Mouse (Mus musculus) testis, adult 2 months (tissue): Measurements from ENCODE around the gene Lpo. TPM values are rescaled to one million over a fixed set of nuclear protein-coding genes. Genes with fewer than 3 reads are reported as not detected.

Experiments used
- H3K27ac ChIP-seq: fragments of 200-500 bp; 2 replicates; pipeline ENCODE4 v1.5.1; 2012; ENCODE audit warnings: low read depth, low read length; ENCODE audit not compliant: control insufficient read depth, insufficient read depth
- H3K27me3 ChIP-seq: fragments of 200-500 bp; 2 replicates; pipeline ENCODE4 v1.6.1; 2012; ENCODE audit warnings: mild to moderate bottlenecking, low read length, moderate library complexity; ENCODE audit not compliant: control insufficient read depth, insufficient read depth
- H3K36me3 ChIP-seq: fragments of 200-500 bp; 2 replicates; pipeline ENCODE4 v1.6.1; 2012; ENCODE audit warnings: mild to moderate bottlenecking, low read length; ENCODE audit not compliant: control insufficient read depth, insufficient read depth
- H3K4me1 ChIP-seq: fragments of 200-500 bp; 2 replicates; pipeline ENCODE4 v1.6.1; 2012; ENCODE audit warnings: low read length; ENCODE audit not compliant: control insufficient read depth, insufficient read depth
- H3K4me3 ChIP-seq: fragments of 200-500 bp; 2 replicates; pipeline ENCODE4 v1.5.1; 2012; ENCODE audit warnings: low read depth, mild to moderate bottlenecking, low read length, moderate library complexity, mixed read lengths; ENCODE audit not compliant: control insufficient read depth
- CTCF ChIP-seq: fragments of 200-500 bp; IDR thresholded peaks from 2 replicates; pipeline ENCODE4 v1.5.1; 2012; ENCODE audit warnings: low read depth, mild to moderate bottlenecking, inconsistent platforms, low read length, moderate library complexity; ENCODE audit not compliant: control insufficient read depth, insufficient read depth, insufficient replicate concordance
- POLR2A ChIP-seq: fragments of 200-500 bp; IDR thresholded peaks from 2 replicates; pipeline ENCODE4 v1.6.1; 2012; ENCODE audit warnings: low read depth, mild to moderate bottlenecking, inconsistent platforms, low read length, moderate library complexity; ENCODE audit not compliant: control insufficient read depth
- polyA plus RNA-seq: library from polyadenylated mRNA; depleted of rRNA; stranded (reverse); fragments of >200 nt; gene quantifications from 2 replicates; pipeline ENCODE4 v1.2.3, GENCODE M21; 2012

Gene Lpo
- polyA plus RNA-seq, 1 experiment = 4.9 TPM

DNA sequence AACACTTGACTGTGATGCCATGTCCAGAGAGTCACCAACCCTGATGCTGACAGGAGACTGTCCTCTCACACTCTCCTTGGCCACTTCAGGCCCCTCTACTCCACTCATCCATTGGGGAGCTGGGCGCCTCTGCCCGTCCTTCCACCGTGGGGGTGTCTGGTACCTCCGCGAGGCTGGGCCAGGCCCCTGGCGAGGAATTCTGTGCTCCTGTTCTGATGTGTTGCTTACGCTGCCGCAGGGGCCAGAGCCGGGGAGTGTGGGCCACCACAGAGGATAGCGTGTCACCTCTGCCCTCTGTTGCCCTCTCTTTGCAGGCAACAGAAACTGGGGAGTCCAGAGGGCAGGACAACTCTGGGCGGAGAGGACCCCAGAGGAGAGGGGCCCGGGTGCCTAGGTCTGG, 49.2 kb downstream of the Lpo start:
- H3K36me3 ChIP-seq = no peaks in the 10 kb centered on the region
- TF ChIP-seq CTCF = no peak
- no peak for TF ChIP-seq POLR2A
- no peak overlapping the region for H3K27ac ChIP-seq
- H3K4me1 ChIP-seq = peaks cover 14% of the 10 kb centered on the region
- no peak overlapping the region for H3K4me3 ChIP-seq
- H3K27me3 ChIP-seq = peaks cover 4% of the 10 kb centered on the region; the same call in 1 of the 2 replicates

DNA sequence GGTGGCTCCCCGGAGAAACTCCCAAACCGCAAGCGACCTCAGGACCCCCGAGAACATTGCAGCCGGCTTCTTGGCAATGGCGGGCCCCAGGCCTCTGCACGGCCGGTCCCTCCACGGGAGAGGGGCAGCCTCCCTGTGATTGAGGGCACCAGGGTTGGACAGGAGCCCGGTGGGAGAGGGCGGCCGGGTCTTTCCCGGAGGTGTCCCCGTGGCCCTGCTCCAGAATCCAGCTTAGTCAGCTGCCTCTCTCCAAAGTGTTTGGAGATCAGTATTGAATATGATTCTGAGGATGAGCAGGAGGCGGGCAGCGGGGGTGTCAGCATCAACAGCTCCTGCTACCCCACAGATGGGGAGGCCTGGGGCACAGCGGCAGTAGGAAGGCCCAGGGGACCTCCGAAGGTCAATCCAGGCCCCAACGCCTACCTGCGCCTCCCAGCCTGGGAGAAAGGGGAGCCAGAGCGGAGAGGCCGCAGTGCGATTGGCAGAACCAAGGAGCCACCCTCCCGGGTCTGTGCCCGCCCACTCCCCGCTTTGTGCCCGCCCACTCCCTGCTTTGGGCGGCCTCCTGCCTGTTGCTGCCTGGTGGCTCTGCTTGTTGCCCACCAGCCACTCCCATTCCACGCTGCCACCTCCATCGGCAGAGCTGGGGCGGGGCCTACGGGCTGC, 49.9 kb downstream of the Lpo start:
- Histone ChIP-seq H3K36me3 (no peaks in the 10 kb centered on the region), H3K27ac (no peak overlapping the region), H3K4me3 (peak overlapping the region; percentile 33), H3K4me1 (peaks cover 14% of the 10 kb centered on the region), H3K27me3 (peaks cover 4% of the 10 kb centered on the region; the same call in 1 of the 2 replicates)
- TF ChIP-seq CTCF = no peak
- no peak for TF ChIP-seq POLR2A

DNA sequence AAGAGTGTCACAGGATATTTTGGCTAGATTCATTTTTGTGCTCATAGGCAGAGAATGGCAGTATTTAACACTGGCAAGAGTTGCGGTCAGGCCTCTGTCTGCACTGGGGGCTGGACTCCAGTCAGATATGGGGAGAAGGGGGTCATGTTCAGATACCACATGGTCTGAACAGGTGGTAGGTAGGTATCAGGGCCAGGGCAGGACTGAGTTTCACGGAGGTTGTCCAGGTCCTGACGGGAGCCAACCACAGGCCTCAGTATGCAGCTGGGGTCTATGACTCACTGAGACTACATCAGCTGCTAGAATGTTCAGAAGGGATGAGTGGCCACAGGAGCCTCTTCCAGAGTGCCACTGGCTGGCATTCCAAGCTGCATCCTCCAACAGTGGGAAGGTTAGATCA, 55.7 kb downstream of the Lpo start:
- Histone ChIP-seq H3K27me3 (no peaks in the 10 kb centered on the region), H3K36me3 (no peaks in the 10 kb centered on the region), H3K4me1 (no peaks in the 10 kb centered on the region), H3K27ac (no peak overlapping the region), H3K4me3 (no peak overlapping the region)
- TF ChIP-seq POLR2A (no peak), CTCF (no peak)

DNA sequence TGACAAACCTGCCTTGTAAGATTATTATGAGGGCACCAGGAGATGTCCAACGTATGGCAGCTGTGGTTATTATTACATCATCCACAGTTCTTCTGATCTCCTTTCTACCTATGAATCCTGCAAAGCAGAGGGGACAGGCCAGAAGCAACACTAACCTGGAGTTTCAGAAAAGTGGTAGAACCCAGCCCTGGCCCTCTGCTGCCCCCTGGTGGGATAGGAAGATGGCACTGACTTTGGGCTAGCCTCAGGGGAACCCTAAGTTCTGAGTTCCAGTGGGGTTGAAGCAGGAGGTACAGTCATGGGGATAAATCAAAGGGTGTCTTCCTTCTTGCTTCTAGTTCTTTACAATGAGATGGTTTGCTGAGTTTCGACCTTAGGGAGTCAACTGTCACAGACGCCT, 57.1 kb downstream of the Lpo start:
- Histone ChIP-seq H3K27me3 (no peaks in the 10 kb centered on the region), H3K4me3 (no peak overlapping the region), H3K27ac (no peak overlapping the region), H3K36me3 (no peaks in the 10 kb centered on the region), H3K4me1 (no peaks in the 10 kb centered on the region)
- TF ChIP-seq POLR2A = no peak
- peak; percentile 73; the same call in 1 of the 2 replicates for TF ChIP-seq CTCF

DNA sequence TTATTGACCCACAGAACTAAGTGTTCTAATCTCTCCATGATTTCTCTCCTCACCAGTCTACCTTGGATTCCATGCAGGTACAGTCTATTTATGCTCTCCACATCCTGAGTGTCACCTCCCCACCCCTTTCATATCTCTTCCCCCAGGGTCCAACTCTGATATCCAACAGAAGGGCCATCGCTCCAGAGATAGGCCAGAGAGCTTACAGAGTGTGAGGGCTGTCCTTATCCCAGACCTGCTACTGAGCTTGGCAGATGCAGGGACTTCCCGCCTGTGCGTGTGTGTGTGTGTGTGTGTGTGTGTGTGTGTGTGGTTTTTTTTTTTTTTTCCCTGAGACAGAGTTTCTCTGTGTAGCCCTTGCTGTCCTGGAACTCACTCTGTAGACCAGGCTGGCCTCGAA, 59.3 kb downstream of the Lpo start:
- H3K36me3 ChIP-seq = no peaks in the 10 kb centered on the region
- TF ChIP-seq CTCF (no peak), POLR2A (no peak)
- H3K27me3 ChIP-seq = no peaks in the 10 kb centered on the region
- H3K4me3 ChIP-seq = no peak overlapping the region
- peaks cover 11% of the 10 kb centered on the region for H3K4me1 ChIP-seq
- H3K27ac ChIP-seq = no peak overlapping the region

DNA sequence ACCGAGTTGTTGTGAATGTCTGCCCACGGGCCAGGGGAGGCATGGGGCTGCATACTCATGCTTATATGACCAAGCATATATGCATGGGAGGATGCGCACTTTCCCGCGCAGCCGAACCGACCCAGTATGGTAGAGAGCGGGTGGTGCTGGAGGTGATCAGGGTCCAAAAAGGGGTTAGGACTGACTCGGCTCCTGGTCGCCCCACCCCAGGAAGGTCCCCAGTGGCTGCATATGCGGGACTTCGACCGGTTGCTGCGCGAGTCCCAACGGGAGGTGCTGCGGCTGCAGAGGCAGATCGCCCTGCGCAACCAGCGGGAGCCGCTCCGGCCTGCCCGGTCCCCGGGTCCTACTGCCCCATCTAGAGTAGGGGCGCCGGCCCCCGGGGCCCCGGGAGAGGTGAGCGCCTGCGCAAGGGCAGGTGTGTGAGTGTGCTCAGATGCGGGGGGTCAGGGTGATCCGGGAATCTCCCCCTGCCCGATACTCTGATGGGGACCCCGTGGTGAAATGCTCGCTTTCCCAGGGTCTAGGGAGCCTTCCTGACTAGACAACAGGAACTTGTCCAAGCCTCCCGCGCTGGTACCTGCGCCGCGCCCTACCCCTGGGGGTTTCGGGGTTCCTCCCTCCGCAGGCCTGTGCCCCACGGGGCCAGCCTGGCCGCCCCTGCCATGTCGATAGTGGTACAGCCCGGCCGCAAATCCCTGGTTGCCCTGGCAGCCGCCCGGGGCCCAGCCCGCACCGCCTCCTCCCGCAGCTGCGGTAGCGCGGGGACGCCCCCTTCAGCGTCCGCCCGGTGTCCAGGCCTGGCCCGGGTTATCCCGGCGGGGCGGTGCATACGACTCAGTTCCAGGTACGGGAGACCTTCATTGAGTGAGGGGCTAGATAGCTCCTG, 63.9 kb downstream of the Lpo start:
- Histone ChIP-seq H3K27me3 (no peaks in the 10 kb centered on the region), H3K4me1 (peaks cover 21% of the 10 kb centered on the region), H3K36me3 (no peaks in the 10 kb centered on the region), H3K27ac (no peak overlapping the region), H3K4me3 (peak overlapping the region; percentile 46)
- TF ChIP-seq CTCF (no peak), POLR2A (no peak)

DNA sequence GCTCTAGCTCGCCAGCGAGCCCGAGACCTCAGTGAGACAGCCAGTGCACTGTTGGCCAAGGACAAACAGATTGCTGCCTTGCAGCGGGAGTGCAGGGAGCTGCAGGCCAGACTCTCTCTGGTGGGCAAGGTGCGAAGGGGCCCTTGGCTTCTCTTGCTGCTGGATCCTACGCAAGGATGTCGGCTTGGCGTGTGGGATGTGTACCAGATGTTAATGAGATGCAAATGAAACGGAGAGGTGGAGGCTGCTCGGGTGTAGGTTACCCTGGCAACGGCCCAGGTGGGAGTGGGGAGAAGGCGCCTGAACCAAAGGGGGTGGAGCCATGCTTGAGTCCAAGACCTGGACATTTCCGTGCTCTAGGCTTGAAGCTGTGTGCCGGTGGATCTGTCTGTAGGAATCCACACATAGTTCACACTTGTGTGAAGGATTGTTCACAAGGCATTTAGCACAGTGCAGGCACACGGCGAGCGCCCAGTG, 64.5 kb downstream of the Lpo start:
- Histone ChIP-seq H3K27ac (no peak overlapping the region), H3K4me3 (peak overlapping the region; percentile 46), H3K4me1 (peaks cover 21% of the 10 kb centered on the region), H3K36me3 (no peaks in the 10 kb centered on the region), H3K27me3 (no peaks in the 10 kb centered on the region)
- TF ChIP-seq POLR2A (no peak), CTCF (no peak)
